Mouse (Mus musculus) adrenal gland, postnatal 4 days (tissue): ENCODE data around the gene Prr3. TPM values are rescaled to one million over a fixed set of nuclear protein-coding genes. Genes with fewer than 3 reads are reported as not detected.
A peak's percentile ranks its signal among the peaks of the same experiment; 100 is the strongest.
"Not testable (repeated sequence)": the region's sequence is repeated elsewhere in the genome, so short reads cannot be mapped to it uniquely, and the experiment has no call there.

Experiments
- DNase-seq, 2 experiments: peaks; one replicate each; pipeline ENCODE4 v3.0.0; 2021 to 2022; ENCODE audit warnings: low spot score in 2 of 2, mixed read lengths in 2 of 2
- microRNA-seq: library from miRNA; unstranded; fragments of <30 nt; microRNA quantifications from one replicate; pipeline ENCODE4 v1.2.0, GENCODE M21; 2021
- total RNA-seq, 2 experiments: library from RNA; stranded (reverse); gene quantifications; 2 replicates each; pipeline ENCODE4 v1.2.3; 2021

Prr3 gene
- total RNA-seq, 2 experiments from 2014 or later = 40.9 to 44.2 TPM

GRCm38 (mm10) chr17:35939941-35940340 lies 40.1 kb downstream of the Prr3 start:
- DNase-seq = no peak

GRCm38 (mm10) chr17:35939108-35939507 lies 40.9 kb downstream of the Prr3 start:
- DNase-seq = no peak

GRCm38 (mm10) chr17:35937700-35938348 lies 42.2 kb downstream of the Prr3 start:
- DNase-seq = no peak

GRCm38 (mm10) chr17:35935763-35936162 lies 44.3 kb downstream of the Prr3 start:
- DNase-seq = not testable (repeated sequence)

GRCm38 (mm10) chr17:35932608-35933007 lies 47.4 kb downstream of the Prr3 start:
- no peak for DNase-seq

GRCm38 (mm10) chr17:35930627-35931026 lies 49.4 kb downstream of the Prr3 start:
- DNase-seq = no peak

GRCm38 (mm10) chr17:35929534-35929933 lies 50.5 kb downstream of the Prr3 start:
- DNase-seq = no peak

- DNase-seq = no peak
These were observed 52.6 kb downstream of the Prr3 start for GRCm38 (mm10) chr17:35927471-35927870.

- DNase-seq = no peak
These were observed 56.8 kb downstream of the Prr3 start for GRCm38 (mm10) chr17:35923281-35923680.

- no peak for DNase-seq
These were observed 57.5 kb downstream of the Prr3 start for GRCm38 (mm10) chr17:35922566-35922965.

Small RNAs within 50 kb of the gene (microRNA-seq; reads per million reads assigned to microRNA genes)
- gene Mir877 = 107 reads per million, percentile 46 among the genes with 10 or more reads in this experiment

Other genes starting within 250 kb of the Prr3 start
- 10 to 100 TPM; 11.3 to 14.9 TPM for gene Ier3, start 158.6 kb downstream of the Prr3 start, total RNA-seq
- 10 to 100 TPM; 70.9 to 72.5 TPM for gene Flot1, start 157.0 kb downstream of the Prr3 start, total RNA-seq
- 100 to 1,000 TPM; 553 to 648 TPM for gene Tubb5, start 141.9 kb downstream of the Prr3 start, total RNA-seq
- gene Mdc1, start 138.7 kb downstream of the Prr3 start, total RNA-seq = 10 to 100 TPM; 28.2 to 35.6 TPM
- 10 to 100 TPM; 25.8 to 27.1 TPM for gene Nrm, start 118.9 kb downstream of the Prr3 start, total RNA-seq
- 10 to 100 TPM; 40.7 to 46.6 TPM for gene Ppp1r18, start 114.6 kb downstream of the Prr3 start, total RNA-seq
- gene Dhx16, start 100.4 kb downstream of the Prr3 start, total RNA-seq = 10 to 100 TPM; 44.4 to 52.3 TPM
- gene 2310061I04Rik, start 82.8 kb downstream of the Prr3 start, total RNA-seq = 10 to 100 TPM; 34.4 to 34.5 TPM
- gene Atat1, start 70.2 kb downstream of the Prr3 start, total RNA-seq = 10 to 100 TPM; 46.3 to 50.3 TPM
- 10 to 100 TPM; 77.3 to 83.2 TPM for gene Mrps18b, start 63.8 kb downstream of the Prr3 start, total RNA-seq
- 10 to 100 TPM; 89.8 to 96.6 TPM for gene Ppp1r10, start 63.8 kb downstream of the Prr3 start, total RNA-seq
- gene Abcf1, start 10.5 kb downstream of the Prr3 start, total RNA-seq = 100 to 1,000 TPM in 1 of 2 experiments, 10 to 100 TPM in 1; 96.2 to 107 TPM
- gene Gnl1, start 385 bp downstream of the Prr3 start, total RNA-seq = 10 to 100 TPM; 61.1 to 64.2 TPM
- 1 to 10 TPM; 2.5 to 3.3 TPM for gene H2-T24, start 40.3 kb upstream of the Prr3 start, total RNA-seq
- 10 to 100 TPM; 33.9 to 55.1 TPM for gene H2-T23, start 52.6 kb upstream of the Prr3 start, total RNA-seq
- gene H2-T22, start 62.5 kb upstream of the Prr3 start, total RNA-seq = 10 to 100 TPM; 22.1 to 22.9 TPM
- gene Gm6034, start 62.7 kb upstream of the Prr3 start, total RNA-seq = under 1 TPM in 1 of 2 experiments, not detected in 1; 0.17 TPM
- gene Gm11127, start 78.1 kb upstream of the Prr3 start, total RNA-seq = 1 to 10 TPM; 1.4 to 1.7 TPM
- gene Gm19684, start 141.4 kb upstream of the Prr3 start, total RNA-seq = under 1 TPM; 0.20 to 0.25 TPM
- gene Gm7030, start 149.2 kb upstream of the Prr3 start, total RNA-seq = not detected
- gene Gm8909, start 188.3 kb upstream of the Prr3 start, total RNA-seq = under 1 TPM in 1 of 2 experiments, not detected in 1; 0.50 TPM
- not detected for gene H2-T3, start 210.1 kb upstream of the Prr3 start, total RNA-seq